Mouse (Mus musculus) kidney, postnatal 10 days (tissue): ENCODE measurements around the gene Aldh6a1.

ENCODE experiments used
- DNase-seq: peaks from one replicate; pipeline ENCODE4 v3.0.0; 2021; ENCODE audit warnings: mixed read lengths

Aldh6a1 gene

DNA sequence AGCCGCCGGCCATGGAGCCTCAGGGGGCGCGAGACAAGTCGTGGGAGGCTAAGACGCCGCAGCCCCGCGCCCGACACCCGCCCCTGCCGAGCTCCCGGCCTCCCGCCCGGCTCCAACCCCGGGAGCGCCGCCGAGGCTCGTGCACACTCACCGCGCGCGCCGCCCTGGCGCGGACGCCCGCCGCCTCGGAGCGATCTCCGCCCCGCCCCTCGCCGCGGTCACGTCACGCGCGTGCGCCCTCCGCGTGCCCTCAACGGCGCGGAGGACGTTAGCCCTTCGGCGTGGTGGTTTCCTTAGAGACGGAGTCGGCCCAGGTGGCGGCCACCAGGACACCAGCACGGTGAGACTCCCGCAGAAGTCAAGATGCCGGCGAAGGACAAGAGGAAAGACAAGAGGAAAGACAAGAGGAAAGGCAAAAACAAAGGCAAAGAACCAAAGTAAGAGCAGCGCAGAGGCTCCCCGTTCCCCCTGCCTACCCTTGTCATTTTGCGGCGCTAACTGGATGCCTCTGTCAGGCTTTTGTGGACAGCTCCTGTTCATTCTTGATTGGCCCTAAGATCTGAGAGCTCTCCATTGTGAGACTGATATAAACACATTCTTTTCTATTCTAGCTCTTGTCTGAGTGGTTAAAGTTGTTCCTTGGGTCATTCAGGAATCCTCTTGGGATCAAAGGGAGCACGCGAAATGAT is 41.8 kb downstream of the Aldh6a1 start, which contains the start of the genes Entpd5 and Bbof1:
TSS of gene Entpd5 (minus strand) at position 211 of the 689 bp plus-strand sequence.
TSS of gene Bbof1 (plus strand) at position 253 of the 689 bp plus-strand sequence.
- DNase-seq = peak; percentile 94

DNA sequence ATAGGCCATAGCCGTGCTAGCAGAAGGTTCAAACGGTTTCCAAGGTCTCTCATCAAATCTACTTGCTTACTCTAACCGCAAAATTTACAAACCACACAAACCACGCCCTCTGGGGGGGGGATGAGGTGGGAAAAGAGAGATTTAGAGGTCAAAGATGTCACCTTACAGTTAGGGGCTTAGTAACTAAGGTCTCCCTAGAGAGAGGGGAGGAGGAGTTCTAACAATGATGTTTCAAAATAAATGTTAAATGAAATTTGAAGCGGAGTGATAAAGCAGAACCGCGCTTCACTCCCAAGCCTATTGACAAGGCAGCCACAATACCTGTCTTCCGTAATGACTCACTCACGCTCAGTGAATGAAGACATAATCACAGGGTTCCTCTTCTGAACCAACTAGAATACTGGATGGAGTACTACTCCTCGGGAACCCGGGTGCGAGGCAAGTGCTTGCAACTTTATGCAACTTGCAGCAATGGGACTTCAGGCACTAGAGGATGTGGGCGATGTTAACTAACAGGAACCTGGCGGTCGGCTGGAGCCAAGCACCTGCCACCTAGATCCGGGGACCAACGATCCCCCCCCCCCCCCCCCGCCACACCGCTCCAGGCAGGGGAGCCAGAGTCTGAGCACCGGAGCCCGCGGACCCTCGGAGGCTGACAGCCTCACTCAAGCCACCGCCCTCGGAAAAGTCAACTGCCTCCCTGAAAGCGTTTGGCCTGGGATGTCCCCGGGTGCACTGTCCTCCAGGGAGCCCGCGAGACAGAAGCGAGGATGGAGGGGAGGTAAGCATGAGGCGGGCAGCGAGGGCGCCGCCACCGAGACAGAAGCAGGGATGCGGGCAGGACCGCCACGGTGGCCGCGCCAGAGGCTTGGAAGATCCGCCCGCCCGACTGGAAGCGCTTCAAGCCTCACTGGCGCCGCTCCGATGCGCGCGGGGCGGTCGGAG is 42.7 kb downstream of the Aldh6a1 start:
- no peak for DNase-seq

GRCm38 (mm10) chr12:84407259-84407658 is 43.5 kb downstream of the Aldh6a1 start:
- DNase-seq = no peak

DNA sequence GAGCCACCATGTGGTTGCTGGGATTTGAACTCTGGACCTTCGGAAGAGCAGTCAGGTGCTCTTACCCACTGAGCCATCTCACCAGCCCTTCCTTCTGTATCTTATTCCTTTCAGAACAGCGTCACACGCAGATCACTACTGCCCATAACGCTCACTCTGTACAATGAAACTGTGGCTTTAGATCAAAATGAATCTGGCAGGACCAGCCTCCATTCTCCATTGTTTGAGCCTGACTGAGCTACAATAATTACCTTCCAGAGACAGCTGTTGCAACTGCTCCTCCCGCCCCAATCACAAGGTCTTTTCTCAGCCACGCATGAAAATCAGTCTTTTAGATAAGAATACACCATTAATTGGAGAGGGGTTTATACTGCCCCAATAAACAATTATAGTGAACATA is 46.3 kb downstream of the Aldh6a1 start:
- DNase-seq = no peak

- DNase-seq = peak; percentile 28
Observed at GRCm38 (mm10) chr12:84402923-84403322, 47.9 kb downstream of the Aldh6a1 start.

DNA sequence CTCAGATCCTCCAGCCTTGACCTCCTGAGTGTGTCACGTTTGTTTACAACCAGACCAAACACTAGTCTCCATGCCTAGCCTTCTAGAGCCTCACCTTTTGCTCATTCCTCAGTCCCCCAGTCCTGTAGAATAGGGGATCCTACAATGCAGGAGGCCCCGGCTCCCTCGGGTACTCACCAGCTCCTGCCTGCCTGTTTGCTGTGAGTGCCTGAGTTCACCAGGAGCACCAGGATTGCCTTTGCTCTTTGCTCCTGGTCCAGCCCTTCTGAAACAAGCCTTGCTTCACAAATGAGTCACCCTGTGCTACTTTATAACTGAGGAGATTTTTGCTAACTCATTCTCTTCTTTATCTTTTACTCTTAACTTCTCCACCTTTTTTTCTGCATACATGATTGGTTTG is 50.2 kb downstream of the Aldh6a1 start:
- peak; percentile 45 for DNase-seq

DNA sequence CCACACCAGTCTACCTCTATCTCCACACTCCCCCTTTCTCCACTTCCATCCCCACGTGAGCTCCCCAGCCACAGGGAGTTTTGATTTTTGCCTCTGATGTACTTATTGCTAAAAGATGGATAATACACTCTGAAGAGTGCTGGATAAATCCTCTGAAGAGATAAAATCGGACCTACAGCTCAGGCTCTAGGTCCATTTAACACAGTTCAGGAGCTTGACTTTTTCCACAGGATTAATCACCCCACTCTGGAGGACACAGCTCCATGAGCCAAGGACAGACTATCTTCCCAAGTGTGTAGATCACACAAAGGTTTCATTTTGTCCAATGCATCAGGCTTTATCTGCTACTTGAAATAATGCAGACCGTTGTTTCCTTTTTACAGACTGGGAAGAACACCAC is 50.7 kb downstream of the Aldh6a1 start:
- no peak for DNase-seq

- peak; percentile 32 for DNase-seq
Observed at GRCm38 (mm10) chr12:84399663-84400062, 51.1 kb downstream of the Aldh6a1 start.

- no peak for DNase-seq
Observed at GRCm38 (mm10) chr12:84399135-84399534, 51.7 kb downstream of the Aldh6a1 start.

DNA sequence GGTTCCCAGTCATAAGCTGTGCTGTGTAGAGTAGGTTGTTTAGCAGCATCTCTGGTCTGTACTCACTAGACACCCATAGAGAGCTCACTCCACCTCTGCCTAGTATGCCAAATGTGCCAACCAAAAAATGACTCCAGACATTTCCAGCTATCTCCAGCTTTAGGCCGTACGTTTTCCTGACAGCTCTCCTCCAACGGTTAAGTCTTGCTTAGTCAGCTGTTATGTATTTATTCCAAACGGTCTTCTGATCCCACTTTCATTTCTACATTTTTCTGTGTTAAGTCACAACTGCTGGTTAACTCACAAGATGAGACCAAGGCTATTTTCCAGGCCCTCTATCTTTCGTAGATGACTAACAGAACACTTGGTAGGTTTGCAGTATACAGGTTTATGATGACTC is 52.2 kb downstream of the Aldh6a1 start:
- DNase-seq = no peak

- no peak for DNase-seq
Observed at GRCm38 (mm10) chr12:84397685-84398084, 53.1 kb downstream of the Aldh6a1 start.

DNA sequence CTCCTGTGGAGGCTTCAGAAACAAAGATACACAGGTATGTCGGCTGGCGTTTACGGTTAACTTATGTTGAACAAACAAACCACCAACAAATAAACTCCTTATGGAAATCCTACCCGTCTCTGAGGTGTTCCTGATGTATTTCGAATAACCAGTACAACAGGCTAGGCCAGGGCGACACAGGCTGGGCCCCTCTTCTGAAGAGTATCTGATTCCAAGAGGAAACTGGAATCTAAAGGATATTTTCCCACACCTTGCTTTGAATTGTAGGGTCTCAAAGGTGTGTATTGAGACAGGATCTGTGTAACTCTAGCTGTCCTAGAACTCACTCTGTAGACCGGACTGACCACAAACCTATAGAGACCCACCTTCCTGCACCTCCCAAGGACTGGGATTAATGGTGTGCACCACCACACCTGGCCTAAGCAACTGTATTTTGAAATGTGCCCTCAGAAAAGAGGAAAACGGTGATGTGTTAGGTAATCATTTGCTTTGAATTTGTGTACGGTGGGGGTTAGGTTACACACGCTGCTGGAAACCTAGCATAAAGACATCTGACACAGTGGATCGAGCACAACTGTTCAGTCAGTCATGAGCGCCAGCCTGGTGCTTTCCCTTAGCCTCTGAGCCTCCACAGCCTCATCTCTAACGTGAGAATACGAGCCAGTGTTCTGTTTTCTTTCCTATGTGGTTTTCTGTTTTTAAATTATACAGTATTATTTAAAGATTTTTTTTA is 53.7 kb downstream of the Aldh6a1 start:
- no peak for DNase-seq

GRCm38 (mm10) chr12:84393847-84394246 is 57.0 kb downstream of the Aldh6a1 start:
- DNase-seq = no peak

GRCm38 (mm10) chr12:84392681-84393080 is 58.1 kb downstream of the Aldh6a1 start:
- DNase-seq = no peak

GRCm38 (mm10) chr12:84390336-84390735 is 60.5 kb downstream of the Aldh6a1 start:
- DNase-seq = no peak

DNA sequence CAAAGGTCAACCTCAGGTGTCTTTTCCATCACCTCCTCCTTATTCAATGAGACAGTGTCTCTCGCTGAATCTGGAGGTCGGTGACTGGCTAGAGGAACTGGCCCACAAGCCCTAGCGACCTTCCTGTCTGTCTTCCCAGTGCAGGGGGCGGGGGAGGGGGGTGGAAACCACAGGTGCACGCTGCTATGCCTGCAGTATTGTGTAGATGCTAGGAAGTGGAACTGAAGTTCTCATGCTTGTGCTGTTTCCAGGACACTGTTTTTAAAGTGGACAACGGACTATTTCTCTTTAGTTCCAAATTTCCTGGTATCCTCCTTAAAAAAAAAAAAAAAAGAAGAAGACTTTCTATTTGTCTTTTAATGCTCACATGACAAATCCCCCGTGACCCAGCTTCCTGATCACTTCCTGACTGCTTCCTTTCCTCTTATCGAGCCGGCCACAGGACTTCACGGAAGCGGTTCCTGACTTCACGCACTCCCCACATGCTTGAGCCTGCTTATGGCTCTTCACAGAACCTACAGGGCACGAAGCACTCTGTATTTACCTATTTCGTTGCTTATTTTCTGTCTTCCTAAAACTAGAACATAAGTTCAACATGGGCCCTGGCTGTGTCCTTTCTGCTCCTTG is 61.9 kb downstream of the Aldh6a1 start:
- no peak for DNase-seq

DNA sequence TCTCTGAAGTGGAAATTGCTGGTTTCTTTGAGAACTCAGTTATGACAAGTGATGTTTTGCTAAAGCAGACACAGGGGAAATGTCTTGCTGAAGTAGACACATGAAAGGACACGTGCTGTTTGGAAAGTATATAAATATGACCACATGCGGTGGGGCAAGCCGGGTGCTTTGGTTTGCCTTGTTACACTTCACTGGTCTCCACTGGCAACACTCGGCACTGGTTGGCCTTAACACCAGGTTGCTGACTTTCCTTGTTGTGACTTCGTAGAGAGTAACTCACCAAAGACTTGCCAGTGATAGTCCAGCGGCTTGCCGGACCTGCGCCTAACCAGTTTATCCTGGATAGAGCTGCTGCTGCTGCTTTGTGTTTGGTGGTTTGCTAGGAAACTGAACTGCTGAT is 62.7 kb downstream of the Aldh6a1 start:
- no peak for DNase-seq

GRCm38 (mm10) chr12:84385408-84385807 is 65.4 kb downstream of the Aldh6a1 start:
- DNase-seq = no peak

DNA sequence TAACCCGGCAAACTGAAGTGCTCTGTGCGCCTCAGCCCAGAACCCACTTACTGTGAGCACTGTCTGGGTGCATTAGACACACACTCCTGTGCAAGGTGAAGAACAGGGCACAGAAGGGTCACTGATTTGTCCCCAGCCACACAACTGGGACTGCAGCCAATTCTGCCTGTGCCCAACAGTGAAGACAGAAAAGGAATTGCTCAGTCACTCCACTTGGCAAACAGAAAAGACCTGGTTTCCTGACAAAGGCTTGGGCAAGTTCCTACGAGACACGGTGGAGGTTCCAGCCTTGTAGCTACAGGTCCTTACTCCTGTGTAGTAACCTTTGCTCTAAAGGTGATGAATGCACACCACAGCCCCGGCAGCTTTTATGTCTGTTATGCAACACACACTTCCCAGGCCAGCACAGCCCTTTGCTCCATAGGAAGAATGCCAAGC is 66.1 kb downstream of the Aldh6a1 start:
- peak; percentile 59 for DNase-seq

DNA sequence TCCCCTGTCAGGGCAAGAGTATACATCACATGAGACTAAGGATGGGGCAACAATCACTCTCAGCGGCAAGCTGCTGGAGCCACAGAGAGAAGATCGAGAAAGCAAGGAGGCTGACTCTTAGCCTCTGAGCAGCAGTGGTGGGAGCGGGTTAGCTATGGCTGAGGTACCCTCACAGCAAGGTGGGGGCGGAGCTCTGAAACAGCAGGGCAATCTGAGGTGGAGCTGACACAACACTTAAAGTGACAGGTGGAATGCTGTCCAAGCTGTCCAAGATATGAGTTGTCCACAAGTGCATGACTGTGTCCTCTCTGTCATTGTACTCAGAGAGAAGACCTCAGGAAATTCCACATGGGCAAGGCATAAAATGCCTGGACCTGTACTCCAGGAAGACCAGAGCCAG is 68.4 kb downstream of the Aldh6a1 start:
- DNase-seq = no peak
